Mouse (Mus musculus) megakaryocyte, adult 5-6 weeks (primary cell): ENCODE measurements around the gene Sass6. TPM values are rescaled to one million over a fixed set of nuclear protein-coding genes. Genes with fewer than 3 reads are reported as not detected.
A peak's percentile ranks its signal among the peaks of the same experiment; 100 is the strongest.
"Not testable (repeated sequence)": the region's sequence is repeated elsewhere in the genome, so short reads cannot be mapped to it uniquely, and the experiment has no call there.

Source experiments
- ATAC-seq: 2 replicates; pipeline ENCODE4 v1.8.0; 2016; ENCODE audit warnings: mild to moderate bottlenecking, inconsistent platforms; ENCODE audit not compliant: poor library complexity, severe bottlenecking
- total RNA-seq, 2 experiments: library from RNA; stranded (forward) in 1 of 2; stranded (reverse) in 1 of 2; fragments of 153-499, 151-499 nt in 1 of 2; fragments of 221-1000, 200-1000 nt in 1 of 2; gene quantifications; 2 replicates each; pipeline versions ENCODE4 v1.2.3 to v1.2.4; 2015 to 2017

The Sass6 gene
- total RNA-seq, 2 experiments from 2014 or later: 36.1 to 44.9 TPM

DNA sequence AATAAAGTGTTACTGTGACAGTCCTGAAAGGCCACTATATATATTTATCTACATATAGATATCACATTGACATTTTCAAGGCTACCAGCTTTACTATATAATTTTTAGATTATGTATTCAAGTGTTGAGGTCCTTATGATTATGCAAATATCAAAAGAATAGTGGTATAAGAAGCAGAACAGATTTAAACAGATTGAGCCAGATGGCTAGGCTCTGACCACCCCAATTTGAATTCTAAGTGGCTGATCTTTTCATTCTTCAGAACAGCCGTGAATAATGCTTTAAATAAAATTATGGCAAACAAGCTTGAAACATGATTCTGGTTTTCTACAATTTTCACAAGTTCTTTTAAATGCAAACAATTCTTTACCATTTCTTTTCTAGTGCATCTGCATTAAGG is 36.7 kb downstream of the Sass6 start:
- ATAC-seq: no peak

DNA sequence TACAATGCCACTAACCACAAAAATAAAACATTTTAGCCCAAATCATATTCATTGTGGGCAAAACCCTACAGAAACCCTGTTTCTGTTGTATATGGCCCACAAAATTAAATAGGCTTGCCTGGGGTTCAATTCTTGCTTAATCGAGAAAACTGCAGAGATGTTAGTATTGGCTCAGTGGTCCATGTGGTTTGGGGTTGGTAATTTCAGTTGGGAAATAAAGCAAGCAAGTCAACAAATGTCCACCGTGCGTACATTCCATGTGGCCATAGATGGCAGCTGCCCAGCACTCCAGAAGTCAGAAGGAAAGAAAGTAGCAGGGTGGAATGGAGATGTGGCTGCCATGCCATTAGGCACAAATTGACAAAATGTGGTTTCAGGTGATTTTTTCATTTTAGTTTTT is 38.2 kb downstream of the Sass6 start:
- peak; percentile 31; the same call in 1 of the 2 replicates for ATAC-seq

DNA sequence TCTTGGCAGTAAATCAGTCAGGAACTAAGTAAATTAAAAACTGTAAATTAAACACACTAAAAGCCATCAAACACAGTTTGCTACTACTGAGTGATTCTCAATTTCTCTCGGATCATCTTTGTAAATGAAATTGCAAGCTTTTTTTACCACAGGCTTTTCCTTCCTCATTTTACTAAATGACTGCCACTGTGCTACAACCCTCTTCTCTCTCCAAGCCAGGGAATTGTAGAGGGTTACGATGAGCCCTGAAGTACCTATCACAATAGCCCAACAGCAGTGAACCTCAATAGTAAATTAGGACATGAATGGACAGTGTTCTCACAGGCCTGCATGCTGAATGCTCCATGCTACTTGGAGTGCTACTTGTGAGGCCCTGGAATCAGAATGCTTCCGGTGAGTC is 39.3 kb downstream of the Sass6 start:
- ATAC-seq: peak; percentile 46

DNA sequence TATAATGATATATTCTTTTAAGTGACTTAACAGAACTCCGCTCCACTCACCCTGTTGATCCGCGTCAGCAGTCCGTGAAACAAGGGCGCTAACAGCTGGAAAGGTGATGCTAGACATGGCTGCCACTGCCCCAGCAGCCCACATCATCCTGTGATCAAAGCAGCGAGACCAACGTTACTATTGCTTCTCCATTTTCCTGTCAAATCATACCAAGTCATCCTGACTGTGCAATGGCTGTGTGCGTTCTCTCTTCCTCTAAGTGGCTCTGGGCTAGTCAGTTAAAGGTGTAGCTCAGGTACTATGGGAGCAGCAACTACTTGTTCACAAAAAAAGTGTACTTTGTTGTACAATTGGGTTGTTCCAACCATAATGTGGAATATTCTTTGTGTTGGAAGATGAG is 40.1 kb downstream of the Sass6 start:
- ATAC-seq: peak; percentile 86

DNA sequence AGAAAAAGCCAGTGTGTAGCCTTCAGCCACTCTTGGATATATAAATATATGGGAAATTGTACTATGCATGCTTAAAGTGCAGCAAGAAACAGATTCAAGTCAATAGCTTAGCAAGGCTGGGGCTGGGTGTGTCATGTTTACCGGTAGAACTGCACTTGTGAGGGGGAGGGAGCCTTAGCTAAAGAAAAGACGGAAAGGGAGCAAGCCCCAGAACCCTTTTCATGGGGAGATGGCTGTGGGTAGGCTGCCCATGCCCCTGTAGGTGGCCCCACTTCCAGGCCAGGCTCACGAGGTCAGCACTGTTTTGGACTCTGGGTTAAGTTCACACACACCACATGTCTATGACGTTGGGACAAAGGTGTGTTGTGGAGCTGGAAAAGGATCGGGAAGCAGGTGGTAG is 41.0 kb downstream of the Sass6 start:
- ATAC-seq: no peak

DNA sequence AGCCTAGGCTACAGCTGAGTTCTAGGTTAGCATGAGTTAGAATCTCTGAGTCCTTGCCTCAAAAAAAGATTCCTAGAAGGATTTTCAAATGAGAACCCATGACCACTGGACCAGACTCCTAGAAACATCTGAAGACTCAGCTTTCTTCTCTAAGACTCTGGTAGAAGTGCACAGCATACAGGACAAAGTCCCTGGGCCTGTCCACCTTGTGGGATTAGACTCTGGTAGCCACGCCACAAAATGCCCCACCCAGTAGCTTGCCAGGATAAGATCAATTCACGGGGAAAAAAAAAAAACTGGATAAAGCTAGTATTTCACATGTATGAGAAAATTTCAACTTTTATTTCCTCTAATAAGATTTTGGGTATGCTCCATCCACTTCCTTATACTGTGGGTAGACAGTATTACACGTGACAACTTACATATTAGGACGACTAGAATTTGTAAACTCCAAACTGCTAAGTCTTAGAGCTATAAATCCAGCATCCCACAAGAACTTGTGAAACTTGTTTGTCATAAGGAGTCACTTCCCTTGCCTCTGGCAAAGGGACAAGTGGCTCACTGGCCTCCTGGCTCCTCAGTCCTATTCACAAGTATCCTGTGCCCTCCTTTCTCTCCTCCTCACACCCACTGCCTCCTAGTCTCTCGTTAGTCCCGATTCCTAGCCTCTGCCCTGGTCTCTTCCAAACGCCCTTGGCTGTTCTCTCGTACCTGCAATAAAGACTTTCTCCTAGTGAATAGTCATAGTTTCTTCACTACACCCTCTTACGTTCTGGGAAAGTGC is 43.1 kb downstream of the Sass6 start:
- 0 out of 2 replicates have a peak, but pooled peaks have one; percentile 7 for ATAC-seq

DNA sequence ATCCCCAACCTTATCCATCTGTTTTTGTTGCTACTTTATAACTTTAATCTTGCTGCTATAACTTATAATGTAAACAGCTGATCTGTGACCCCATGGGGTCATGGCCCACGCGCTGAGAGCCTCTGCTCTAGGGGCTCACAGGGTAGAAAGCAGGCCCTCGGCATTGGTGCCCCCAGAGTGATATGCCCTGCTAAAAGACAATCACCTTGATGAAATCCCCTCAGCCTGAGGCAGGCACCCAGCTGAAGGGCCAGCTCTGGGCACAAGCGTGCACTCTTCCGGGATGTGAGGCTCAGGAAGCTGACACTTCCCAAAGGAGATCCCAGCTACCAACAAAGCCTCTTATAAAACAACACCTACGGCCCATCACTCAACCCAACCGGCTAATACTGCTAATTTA is 43.8 kb downstream of the Sass6 start:
- no peak for ATAC-seq

DNA sequence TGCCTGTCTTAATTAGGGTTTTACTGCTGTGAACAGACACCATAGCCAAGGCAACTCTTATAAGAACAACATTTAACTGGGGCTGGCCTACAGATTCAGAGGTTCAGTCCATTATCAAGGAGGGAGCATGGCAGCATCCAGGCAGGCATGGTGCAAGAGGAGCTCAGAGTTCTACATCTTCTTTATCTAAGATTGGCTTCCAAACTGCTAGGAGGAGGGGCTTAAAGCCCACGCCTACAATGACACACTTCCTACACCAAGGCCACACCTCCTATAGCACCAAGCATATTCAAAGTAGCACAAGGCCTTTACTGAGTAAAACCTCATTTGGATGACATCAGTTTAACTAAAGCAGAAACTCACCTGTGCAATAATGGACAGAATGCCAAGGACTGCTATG is 45.2 kb downstream of the Sass6 start:
- ATAC-seq: peak; percentile 53

DNA sequence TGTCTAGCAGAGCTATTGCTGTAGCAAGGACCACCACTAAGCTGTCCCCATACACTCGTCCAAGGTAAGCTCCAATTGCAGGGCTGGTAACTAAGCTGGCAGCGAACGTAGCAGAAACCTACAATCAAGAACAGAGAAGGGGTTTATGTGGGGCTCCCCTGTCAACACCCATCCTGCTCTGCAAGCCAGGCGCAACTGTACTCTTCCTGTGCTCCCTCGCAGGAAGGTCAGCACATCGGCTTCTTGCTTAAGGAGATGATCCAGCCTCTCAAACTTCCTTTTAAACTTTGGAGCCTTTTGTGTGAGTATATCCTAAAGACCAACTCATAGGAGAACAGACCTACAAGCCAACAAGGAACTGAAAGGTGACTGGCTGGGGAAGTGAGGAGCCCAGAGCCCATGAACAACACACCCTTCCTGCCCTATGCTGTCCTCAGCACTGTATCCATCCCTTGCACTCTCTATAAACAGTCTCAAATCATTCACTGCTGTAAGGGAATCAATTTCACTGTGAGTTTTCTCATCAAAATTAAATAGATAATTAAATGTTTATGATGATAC is 47.1 kb downstream of the Sass6 start:
- peak; percentile 77 for ATAC-seq

DNA sequence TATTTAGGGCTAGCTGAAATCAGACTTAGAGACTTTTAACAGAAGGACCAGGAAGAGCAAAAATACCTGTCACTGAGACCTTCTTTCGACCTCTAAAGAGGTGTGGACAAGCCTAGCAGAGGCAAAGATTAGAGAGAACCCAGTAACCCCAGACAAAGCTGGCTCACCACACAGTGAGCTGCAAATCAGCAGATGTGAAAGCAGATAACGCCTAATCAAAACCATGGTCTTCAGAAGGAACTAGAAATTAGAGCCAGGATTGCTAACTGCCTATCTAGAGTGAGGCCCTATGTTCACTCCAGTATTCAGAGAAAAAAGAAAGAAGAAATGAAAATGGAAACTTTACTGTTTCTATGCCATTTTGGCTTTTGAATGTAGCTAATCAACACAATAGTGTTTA is 47.6 kb downstream of the Sass6 start:
- peak; percentile 13; the same call in 1 of the 2 replicates for ATAC-seq

DNA sequence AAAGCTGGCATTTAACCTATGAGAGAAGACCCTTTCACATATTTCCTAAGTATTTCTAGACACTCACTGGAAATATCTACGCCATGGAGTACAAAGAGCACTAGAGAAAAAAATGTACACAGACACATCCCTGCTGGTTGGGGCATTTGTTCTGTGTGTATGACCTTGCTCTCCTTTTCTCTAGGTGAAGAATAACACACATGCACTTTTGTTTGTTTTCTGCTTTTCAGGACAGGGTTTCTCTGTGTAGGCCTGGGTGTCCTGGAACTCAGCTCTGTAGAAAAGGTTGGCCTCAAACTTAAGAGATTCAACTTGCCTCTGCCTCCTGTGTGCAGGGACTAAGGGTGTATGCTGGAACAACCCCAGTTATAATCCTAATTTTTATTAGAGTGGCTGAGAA is 51.6 kb downstream of the Sass6 start:
- ATAC-seq: no peak

DNA sequence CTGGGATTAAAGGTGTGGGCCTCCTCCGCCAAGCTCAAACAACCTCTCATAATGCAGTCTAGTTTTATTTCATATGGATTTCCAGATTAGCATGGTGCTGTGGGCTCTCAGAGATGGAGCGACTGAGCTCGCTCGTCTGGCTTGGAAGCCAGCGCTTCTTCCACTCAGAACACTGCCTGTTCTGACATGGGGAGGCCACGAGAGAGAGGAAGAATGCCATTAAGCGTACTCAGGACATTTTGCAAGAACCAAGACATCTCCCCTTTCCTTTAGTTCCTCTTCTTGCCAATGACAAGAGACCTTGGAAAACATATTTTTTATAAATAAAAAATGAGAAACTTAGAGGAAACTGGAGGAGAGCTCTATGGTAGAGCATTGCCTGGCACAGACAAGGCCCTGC is 54.0 kb downstream of the Sass6 start:
- peak; percentile 93 for ATAC-seq

DNA sequence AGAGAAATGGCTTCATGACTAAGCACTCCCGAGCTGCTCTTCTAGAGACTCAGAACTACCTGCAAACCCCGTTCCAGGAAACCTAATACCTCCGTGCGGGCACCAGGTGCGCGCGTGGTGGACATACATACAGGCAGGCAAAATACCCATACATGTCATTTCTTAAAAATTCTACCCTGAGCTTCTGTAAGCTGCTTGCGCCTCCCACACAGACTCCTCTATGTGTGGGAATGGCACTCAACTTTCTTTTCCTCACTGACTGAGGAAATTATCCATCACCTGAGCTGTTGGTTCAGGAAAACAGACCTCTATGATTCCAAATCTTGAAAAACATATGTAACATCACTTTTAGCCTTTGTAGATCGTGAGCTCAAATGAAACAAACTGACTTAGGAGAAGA is 55.9 kb downstream of the Sass6 start:
- ATAC-seq: no peak

DNA sequence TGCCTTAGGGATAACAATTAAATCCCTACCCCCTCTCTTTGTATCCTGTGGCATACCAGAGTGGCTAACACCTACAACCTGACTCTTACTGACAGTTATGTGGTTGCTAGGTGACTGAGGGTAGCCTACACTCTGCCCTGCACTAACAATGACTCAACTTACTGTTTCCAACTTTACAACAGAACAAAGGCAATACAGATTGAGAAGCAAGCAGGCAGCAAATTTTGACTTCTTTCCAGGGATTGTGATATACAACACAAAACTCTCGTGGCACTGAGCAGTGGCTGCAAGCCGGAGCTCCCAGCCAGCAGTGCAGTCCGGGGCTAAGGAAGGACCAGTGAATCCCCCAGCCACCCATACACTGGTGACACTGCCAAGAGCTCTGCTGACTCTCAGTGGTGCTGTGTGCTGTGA is 57.3 kb downstream of the Sass6 start:
- ATAC-seq: no peak

DNA sequence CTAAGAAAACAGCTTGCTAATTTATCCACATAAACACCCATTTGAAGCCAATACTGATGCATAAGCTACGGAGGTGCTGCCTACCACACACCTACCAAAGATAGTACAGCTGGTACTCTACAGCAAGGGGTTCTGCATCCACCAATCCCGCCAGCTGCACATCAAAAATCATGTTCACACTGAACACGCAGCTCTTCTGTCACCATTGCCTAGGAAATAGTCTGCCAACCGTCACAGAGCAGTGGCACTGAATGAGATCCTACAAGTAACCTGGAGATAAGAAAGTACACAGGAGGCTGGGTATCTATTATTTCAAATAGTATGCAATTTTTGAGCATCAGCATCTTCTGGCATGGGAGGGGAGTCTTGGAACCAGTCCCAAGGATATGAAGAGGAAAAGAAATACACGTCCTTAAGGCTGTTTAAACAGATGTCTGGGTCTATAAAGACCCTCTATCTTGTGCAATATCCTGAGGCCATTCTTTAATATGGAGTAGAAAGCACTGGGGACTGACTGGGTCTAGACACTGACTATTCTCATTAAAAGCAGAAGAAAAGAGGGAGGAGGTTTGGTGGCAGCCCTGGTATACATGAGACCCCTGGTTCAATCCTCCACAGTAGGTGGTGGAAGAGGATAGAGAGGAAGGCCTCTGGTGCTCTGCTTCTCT is 58.6 kb downstream of the Sass6 start:
- no peak for ATAC-seq

DNA sequence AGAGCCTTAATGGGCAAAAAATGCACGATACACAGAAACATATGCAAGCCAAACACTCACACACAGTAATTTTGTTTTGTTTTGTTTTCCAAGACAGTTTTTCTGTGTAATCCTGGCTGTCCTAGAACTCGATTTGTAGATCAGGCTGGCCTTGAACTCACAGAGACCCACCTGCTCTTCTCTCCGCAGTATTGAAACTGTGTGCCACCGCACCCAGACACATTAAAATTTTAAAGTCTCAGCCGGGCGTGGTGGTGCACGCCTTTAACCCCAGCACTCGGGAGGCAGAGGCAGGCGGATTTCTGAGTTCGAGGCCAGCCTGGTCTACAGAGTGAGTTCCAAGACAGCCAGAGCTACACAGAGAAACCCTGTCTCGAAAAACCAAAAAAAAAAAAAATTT is 59.3 kb downstream of the Sass6 start:
- not testable (repeated sequence) for ATAC-seq

DNA sequence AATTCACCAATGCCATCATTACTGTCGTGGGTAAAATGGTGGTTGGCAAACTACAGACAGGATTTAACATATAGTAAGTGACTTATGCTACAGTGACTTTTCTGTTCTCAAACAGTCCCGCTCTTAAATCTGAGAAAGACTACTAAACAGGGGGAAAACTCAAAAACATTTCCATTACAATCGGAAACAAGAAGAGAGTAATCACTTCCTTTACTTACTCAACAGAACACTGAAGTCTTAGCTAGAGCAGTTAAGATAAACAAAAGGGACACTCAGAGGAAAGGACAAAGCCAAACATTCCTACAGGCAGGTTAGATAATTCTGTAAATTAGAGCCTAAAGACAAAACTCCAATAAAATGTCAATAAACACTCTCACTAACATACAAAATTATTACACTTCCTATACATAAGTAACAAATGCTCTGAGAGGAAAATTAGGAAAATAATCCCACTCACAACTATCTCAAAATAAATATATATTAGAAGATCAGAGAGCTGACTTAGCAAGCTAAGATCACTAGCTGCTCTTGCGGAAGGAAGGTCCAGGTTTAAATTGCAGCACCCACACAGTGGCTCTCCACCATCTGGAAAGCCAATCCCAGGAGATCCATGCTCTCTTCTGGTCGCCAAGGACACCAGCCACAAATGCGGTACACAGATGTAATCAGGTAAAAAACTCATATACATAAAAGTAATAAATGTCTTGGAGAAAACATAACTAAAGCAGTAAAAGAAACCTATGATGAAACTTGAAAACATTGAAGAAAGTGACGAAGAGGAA is 61.6 kb downstream of the Sass6 start:
- ATAC-seq: no peak

DNA sequence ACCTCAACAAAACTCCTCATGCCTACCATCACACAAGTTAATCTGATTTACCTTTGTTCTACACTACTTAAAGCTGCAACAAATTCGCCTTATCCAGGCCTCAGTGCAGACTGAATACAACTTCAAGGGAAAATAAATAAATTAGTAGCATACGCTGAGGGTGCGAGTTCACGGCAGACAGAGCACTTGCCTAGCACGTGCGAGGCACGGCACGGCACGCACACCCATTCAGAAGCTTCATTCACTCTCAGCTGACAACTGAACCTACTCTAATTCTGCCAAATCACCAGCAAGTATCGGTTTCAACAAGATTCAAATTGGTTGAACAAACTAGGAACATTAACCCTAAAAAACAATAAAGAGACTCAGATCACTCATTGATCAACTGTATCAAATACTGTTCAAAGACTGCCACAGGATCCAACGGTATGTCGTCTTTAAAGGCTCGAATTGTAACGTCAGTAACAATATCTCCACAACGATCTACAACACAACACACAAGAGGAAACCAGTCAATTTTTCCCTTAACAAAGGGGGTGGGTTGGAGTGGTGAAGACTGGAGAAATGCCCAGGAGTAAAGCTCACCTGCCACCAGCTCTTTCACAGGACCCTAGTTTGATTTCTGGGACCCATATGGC is 64.3 kb downstream of the Sass6 start:
- no peak for ATAC-seq

DNA sequence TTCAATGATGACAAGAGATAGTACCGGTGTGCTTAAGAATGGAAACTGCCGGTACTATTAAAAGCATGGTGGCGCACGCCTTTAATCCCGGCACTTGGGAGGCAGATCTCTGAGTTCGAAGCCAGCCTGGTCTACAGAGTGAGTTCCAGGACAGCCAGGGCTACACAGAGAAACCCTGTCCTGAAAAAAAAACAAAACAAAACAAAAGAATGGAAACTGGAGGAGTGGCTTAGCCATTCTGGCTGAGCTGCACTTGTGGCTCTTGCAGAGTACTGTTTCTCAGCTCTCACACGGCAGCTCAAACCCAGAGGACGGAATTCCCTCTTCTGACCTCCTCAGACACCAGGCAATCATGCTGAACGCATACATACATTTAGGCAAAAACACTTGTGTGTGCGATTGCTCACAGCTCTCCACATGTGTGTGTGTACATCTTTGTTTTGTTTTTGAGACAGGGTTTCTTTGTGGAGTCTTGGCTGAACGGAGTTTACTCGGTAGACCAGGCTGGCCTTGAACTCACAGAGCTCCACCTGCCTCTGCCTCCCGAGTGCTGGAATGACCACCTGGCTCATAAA is 65.2 kb downstream of the Sass6 start:
- no peak for ATAC-seq

DNA sequence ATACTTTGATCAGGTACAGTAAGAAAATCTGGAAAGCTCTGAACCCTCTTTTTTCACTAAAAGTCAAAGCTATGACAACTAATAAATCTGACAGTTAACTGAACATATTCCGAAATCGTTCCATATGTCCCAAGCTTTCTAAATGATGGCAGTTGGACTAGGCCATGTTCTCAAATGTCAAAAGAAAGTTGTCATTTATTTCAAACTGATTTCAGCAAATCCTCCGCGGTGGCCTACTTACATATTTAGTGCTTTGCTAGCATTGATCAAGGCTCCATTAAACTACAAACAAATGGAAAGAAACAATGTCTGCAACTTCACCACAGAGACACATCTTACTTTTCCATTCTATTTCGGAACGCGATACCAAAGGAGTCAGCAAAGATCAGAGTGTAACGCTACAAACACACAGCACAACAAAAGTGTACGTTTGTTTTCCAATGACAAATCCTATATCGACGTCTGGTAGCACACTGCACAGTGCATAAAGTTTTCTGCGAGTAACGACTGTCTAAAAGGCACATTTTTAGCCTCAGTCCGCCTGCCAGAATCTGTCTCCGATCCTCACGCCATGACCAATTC is 66.6 kb downstream of the Sass6 start:
- ATAC-seq: no peak
